Mouse (Mus musculus) kidney, adult 8-10 months (tissue): ENCODE results near the gene Gm4969.

Experiments
- DNase-seq, 2 experiments: peaks; one replicate each; pipeline ENCODE4 v3.0.0; 2022

The Gm4969 gene

GRCm38 (mm10) chr7:19136168-19136567 is 18.0 kb upstream of the Gm4969 start:
- no peak for DNase-seq

GRCm38 (mm10) chr7:19131324-19131848 is 13.2 kb upstream of the Gm4969 start:
- peak; percentile 98 to 99 for DNase-seq

- DNase-seq: no peak
Observed at GRCm38 (mm10) chr7:19130657-19131056, 12.5 kb upstream of the Gm4969 start.

GRCm38 (mm10) chr7:19129396-19129795 is 11.2 kb upstream of the Gm4969 start:
- no peak for DNase-seq

GRCm38 (mm10) chr7:19127744-19128143 is 9.6 kb upstream of the Gm4969 start:
- no peak for DNase-seq

- peak; percentile 31 to 41 for DNase-seq
Observed at GRCm38 (mm10) chr7:19124713-19125112, 6.5 kb upstream of the Gm4969 start.

- DNase-seq: peak; percentile 62 to 81
Observed at GRCm38 (mm10) chr7:19121686-19122085, 3.5 kb upstream of the Gm4969 start.

GRCm38 (mm10) chr7:19119631-19120429 is 1.7 kb upstream of the Gm4969 start, which contains the start of gene Fbxo46:
Gene Fbxo46 (plus strand): TSS chr7:19119859.
- DNase-seq: peak; percentile 96 to 98

- DNase-seq: peak; percentile 19 to 36
Observed at GRCm38 (mm10) chr7:19119083-19119482, 915 bp upstream of the Gm4969 start.

- DNase-seq: no peak
Observed at GRCm38 (mm10) chr7:19109565-19109964, 8.6 kb downstream of the Gm4969 start.

- DNase-seq: no peak
Observed at GRCm38 (mm10) chr7:19107436-19107835, 10.7 kb downstream of the Gm4969 start.

- no peak for DNase-seq
Observed at GRCm38 (mm10) chr7:19104486-19104885, 13.7 kb downstream of the Gm4969 start.

GRCm38 (mm10) chr7:19103741-19104140 is 14.4 kb downstream of the Gm4969 start:
- no peak for DNase-seq

- DNase-seq: no peak
Observed at GRCm38 (mm10) chr7:19100290-19100689, 17.9 kb downstream of the Gm4969 start.

GRCm38 (mm10) chr7:19098811-19099210 is 19.4 kb downstream of the Gm4969 start:
- no peak for DNase-seq

GRCm38 (mm10) chr7:19097863-19098262 is 20.3 kb downstream of the Gm4969 start:
- DNase-seq: no peak

- DNase-seq: no peak
Observed at GRCm38 (mm10) chr7:19097217-19097616, 21.0 kb downstream of the Gm4969 start.

- DNase-seq: no peak
Observed at GRCm38 (mm10) chr7:19096421-19096976, 21.7 kb downstream of the Gm4969 start.

- DNase-seq: peak; percentile 50 to 56
Observed at GRCm38 (mm10) chr7:19095751-19096110, 22.4 kb downstream of the Gm4969 start.

GRCm38 (mm10) chr7:19094826-19095750 is 23.1 kb downstream of the Gm4969 start:
- DNase-seq: peak in 1 of 2 experiments; percentile 52

GRCm38 (mm10) chr7:19094471-19094825 is 23.7 kb downstream of the Gm4969 start, which contains the start of gene Six5:
Gene Six5 (plus strand): TSS chr7:19094594.
- DNase-seq: peak in 1 of 2 experiments; percentile 32

- peak; percentile 98 for DNase-seq
Observed at GRCm38 (mm10) chr7:19093537-19094385, 24.4 kb downstream of the Gm4969 start.
